Mouse (Mus musculus) forebrain, postnatal 0 days (tissue): ENCODE measurements at regions not wholly inside any gene's neighbourhood (a gene's known extent, or its start where the extent isn't known, plus 50 kb on each side); places are given as distances from the start of the nearest gene placed in this dataset.

Experiments
- ATAC-seq: fragments of 200-750 bp; cut with Nextera tagmentation; 2 replicates; pipeline ENCODE4 v1.8.0; 2017; ENCODE audit warnings: mild to moderate bottlenecking, moderate library complexity
- DNase-seq: peaks from one replicate; pipeline ENCODE4 v3.0.0-alpha.2; 2015
- H3K27ac ChIP-seq: fragments of 300-500 bp; sonication (generic); 2 replicates; pipeline ENCODE4 v1.5.1; 2014; ENCODE audit warnings: low read depth, mild to moderate bottlenecking, antibody characterized with exemption, low read length, moderate library complexity, mixed read lengths
- H3K27me3 ChIP-seq: fragments of 300-500 bp; sonication (generic); 2 replicates; pipeline ENCODE4 v1.6.1; 2014; ENCODE audit warnings: mild to moderate bottlenecking, low read length, mixed read lengths; ENCODE audit not compliant: insufficient read depth
- H3K36me3 ChIP-seq: fragments of 300-500 bp; sonication (generic); 2 replicates; pipeline ENCODE4 v1.6.1; 2014; ENCODE audit warnings: mild to moderate bottlenecking, moderate library complexity; ENCODE audit not compliant: insufficient read depth
- H3K4me1 ChIP-seq: fragments of 300-500 bp; sonication (generic); 2 replicates; pipeline ENCODE4 v1.6.1; 2014; ENCODE audit warnings: antibody characterized with exemption; ENCODE audit not compliant: insufficient read depth
- H3K4me2 ChIP-seq: fragments of 300-500 bp; sonication (generic); 2 replicates; pipeline ENCODE4 v1.6.1; 2014; ENCODE audit warnings: low read depth, mild to moderate bottlenecking, moderate library complexity
- H3K4me3 ChIP-seq: fragments of 300-500 bp; sonication (generic); 2 replicates; pipeline ENCODE4 v1.5.1; 2014; ENCODE audit warnings: low read depth, low read length, mixed read lengths
- H3K9ac ChIP-seq: fragments of 300-500 bp; sonication (generic); 2 replicates; pipeline ENCODE4 v1.6.1; 2014; ENCODE audit warnings: mild to moderate bottlenecking
- H3K9me3 ChIP-seq: fragments of 300-500 bp; sonication (generic); 2 replicates; pipeline ENCODE4 v1.6.1; 2016; ENCODE audit warnings: low read length
- CTCF ChIP-seq: sonication (generic); IDR thresholded peaks from 2 replicates; pipeline ENCODE4 v1.5.1; 2016; ENCODE audit warnings: antibody characterized with exemption, control low read depth, low read depth
- WGBS: fragments of 180-500 bp; shearing (Covaris S2); extraction: QIAGEN DNeasy Blood & Tissue Kit; methylation state at CpG from one replicate; pipeline ENCODE4 v1.1.7; 2014; 5-methylcytosine and 5-hydroxymethylcytosine counted together

GRCm38 (mm10) chr3:128627696-128628095, 572.0 kb upstream of the Pitx2 start:
- Histone ChIP-seq H3K9me3 (no peaks in the 10 kb centered on the region), H3K4me1 (no peaks in the 10 kb centered on the region), H3K27me3 (no peaks in the 10 kb centered on the region), H3K9ac (no peak overlapping the region), H3K27ac (no peak overlapping the region), H3K36me3 (no peaks in the 10 kb centered on the region), H3K4me3 (no peak overlapping the region), H3K4me2 (no peak overlapping the region)
- no peak for TF ChIP-seq CTCF
- 45% methylated on average over 1 of the region's 1 CpGs for WGBS
- no peak for ATAC-seq
- DNase-seq: no peak

DNA sequence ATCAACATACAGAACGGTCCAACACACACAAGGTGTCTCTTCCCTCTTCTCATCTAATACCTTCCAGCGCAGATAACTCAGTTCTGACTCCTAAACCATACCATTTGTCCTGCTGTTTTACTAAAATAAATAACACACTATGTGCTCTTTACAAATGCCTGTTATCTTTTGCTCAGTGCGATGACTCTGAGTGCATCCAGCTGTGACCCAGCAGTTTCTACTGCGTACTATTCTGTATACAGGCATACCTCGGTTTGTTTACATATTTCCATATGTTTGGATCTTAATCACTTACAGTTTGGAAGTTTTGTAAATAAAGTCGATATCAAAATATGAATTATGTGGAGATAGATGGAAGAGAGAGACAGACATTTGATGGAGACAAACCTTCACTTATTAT, 583.0 kb upstream of the Pitx2 start:
- Histone ChIP-seq H3K27me3 (no peaks in the 10 kb centered on the region), H3K27ac (no peak overlapping the region), H3K4me2 (no peak overlapping the region), H3K9ac (no peak overlapping the region), H3K36me3 (no peaks in the 10 kb centered on the region), H3K9me3 (no peaks in the 10 kb centered on the region), H3K4me3 (no peak overlapping the region), H3K4me1 (no peaks in the 10 kb centered on the region)
- ATAC-seq (no peak), DNase-seq (no peak)
- 86% methylated on average over 6 of the region's 6 CpGs for WGBS
- TF ChIP-seq CTCF: no peak

- no peak for ATAC-seq
- no peaks in the 10 kb centered on the region for H3K4me1 ChIP-seq
- no peak for DNase-seq
- no peak overlapping the region for H3K27ac ChIP-seq
- no peak overlapping the region for H3K4me2 ChIP-seq
- no peak overlapping the region for H3K4me3 ChIP-seq
- H3K9ac ChIP-seq: no peak overlapping the region
- no peaks in the 10 kb centered on the region for H3K9me3 ChIP-seq
- no peaks in the 10 kb centered on the region for H3K36me3 ChIP-seq
- no peak for TF ChIP-seq CTCF
- WGBS: 90% methylated on average over 9 of the region's 9 CpGs
- H3K27me3 ChIP-seq: no peaks in the 10 kb centered on the region
Measured at GRCm38 (mm10) chr3:128613657-128614056, 586.0 kb upstream of the Pitx2 start.

- H3K4me2 ChIP-seq: no peak overlapping the region
- TF ChIP-seq CTCF: no peak
- no peaks in the 10 kb centered on the region for H3K9me3 ChIP-seq
- WGBS: 76% methylated on average over 6 of the region's 6 CpGs
- H3K27me3 ChIP-seq: no peaks in the 10 kb centered on the region
- H3K27ac ChIP-seq: no peak overlapping the region
- H3K36me3 ChIP-seq: no peaks in the 10 kb centered on the region
- H3K4me1 ChIP-seq: no peaks in the 10 kb centered on the region
- DNase-seq (no peak), ATAC-seq (no peak)
- no peak overlapping the region for H3K9ac ChIP-seq
- no peak overlapping the region for H3K4me3 ChIP-seq
Measured at GRCm38 (mm10) chr3:128610731-128611130, 588.9 kb upstream of the Pitx2 start.

DNA sequence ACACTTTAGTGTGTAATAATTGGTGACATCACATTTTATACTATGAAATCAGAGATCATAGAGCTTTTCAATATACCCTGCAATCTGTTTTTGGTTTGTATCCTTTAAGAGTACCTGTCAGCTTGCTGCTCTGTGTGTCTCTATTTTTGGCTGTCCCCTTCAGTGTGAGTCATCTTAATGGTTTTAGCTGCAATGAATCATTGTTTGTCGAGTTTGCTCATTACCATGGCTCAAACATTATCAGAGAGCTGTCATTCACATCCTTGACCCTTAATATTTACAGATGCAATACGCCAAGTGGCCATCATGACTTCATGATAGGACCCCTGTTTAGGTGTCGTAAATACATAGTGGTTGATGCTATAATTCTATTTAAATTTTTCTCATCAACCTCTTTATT, 591.0 kb upstream of the Pitx2 start:
- Histone ChIP-seq H3K4me1 (no peaks in the 10 kb centered on the region), H3K27me3 (no peaks in the 10 kb centered on the region), H3K9ac (no peak overlapping the region)

DNA sequence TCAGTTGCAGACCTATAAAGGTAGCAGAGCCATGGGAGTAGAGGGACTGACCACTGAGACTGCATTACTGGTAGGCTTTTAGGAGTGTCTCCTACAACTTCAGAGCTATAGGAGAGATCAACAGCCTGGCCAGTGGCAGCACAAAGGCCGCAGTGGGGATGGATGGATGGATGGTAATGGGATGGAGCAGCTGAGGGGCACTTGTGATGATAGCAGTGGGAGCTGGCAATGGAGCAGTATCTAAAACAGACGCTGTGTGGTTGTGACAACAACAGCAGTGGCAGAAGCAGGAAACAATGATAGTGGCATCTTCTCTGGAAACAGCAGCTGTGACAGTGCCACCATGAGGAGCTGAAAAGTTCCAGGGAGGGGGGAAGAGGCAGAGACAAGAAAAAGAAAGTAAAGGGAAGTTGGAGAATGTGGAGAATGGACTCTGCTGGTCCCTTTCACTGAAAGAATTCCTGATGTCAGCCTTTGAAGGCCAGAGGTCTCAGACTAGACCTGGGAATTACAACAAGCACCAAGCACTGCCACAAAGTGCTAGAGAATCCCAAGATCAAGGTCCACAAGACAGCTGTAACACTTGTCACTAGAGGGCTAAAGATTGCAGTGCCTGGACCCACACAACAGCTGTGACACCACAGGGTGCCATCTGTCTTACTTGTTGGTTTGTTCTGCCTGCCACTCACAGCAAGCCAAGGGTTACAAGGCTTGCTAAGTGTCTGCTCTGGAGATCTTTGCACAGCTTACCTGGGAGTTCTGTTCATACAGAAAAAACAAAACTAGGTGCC, 624.1 kb upstream of the Pitx2 start:
- H3K9me3 ChIP-seq: no peaks in the 10 kb centered on the region
- TF ChIP-seq CTCF: no peak
- no peak overlapping the region for H3K4me3 ChIP-seq
- no peak for DNase-seq
- ATAC-seq: no peak
- H3K27ac ChIP-seq: no peak overlapping the region
- H3K4me1 ChIP-seq: no peaks in the 10 kb centered on the region
- no peak overlapping the region for H3K9ac ChIP-seq
- 72% methylated on average over 2 of the region's 2 CpGs for WGBS
- no peaks in the 10 kb centered on the region for H3K27me3 ChIP-seq
- no peak overlapping the region for H3K4me2 ChIP-seq
- H3K36me3 ChIP-seq: no peaks in the 10 kb centered on the region

More for the DNA sequence above, 591.0 kb upstream of the Pitx2 start:
- no peak for TF ChIP-seq CTCF
- ATAC-seq (no peak), DNase-seq (no peak)
- WGBS: 80% methylated on average over 3 of the region's 3 CpGs
- Histone ChIP-seq H3K36me3 (no peaks in the 10 kb centered on the region), H3K4me3 (no peak overlapping the region), H3K4me2 (no peak overlapping the region), H3K27ac (no peak overlapping the region), H3K9me3 (no peaks in the 10 kb centered on the region)

DNA sequence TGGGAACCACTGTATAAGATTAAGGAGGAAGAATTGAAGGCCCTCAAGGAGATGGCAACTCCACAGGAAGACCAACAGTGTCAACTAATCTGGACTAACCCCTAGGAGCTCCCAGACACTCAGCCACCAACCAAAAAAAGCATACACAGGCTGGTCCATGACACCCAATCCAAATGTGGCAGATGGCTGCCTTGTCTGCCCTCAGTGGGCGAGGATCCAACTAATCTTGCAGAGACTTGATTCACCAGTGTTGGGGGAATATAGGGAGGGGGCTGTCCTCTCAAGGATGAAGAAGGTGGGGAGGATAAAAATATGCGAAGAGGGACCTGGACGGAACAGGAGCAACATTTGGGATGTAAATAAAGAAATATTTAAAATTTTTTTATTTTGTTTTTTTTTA, 629.1 kb upstream of the Pitx2 start:
- ATAC-seq (no peak), DNase-seq (no peak)
- Histone ChIP-seq H3K27ac (no peak overlapping the region), H3K4me1 (no peaks in the 10 kb centered on the region), H3K27me3 (no peaks in the 10 kb centered on the region), H3K36me3 (no peaks in the 10 kb centered on the region), H3K9ac (no peak overlapping the region), H3K9me3 (no peaks in the 10 kb centered on the region), H3K4me2 (no peak overlapping the region), H3K4me3 (no peak overlapping the region)
- no peak for TF ChIP-seq CTCF
- WGBS: 83% methylated on average over 3 of the region's 3 CpGs
